Mouse (Mus musculus): Measurements from ENCODE around the gene Tceal1. TPM values are rescaled to one million over a fixed set of nuclear protein-coding genes. Genes with fewer than 3 reads are reported as not detected.

Gene Tceal1
- total and polyA plus RNA-seq, 2 experiments from 2014 or later, result 12.3 to 22.5 TPM

- H3K27ac ChIP-seq, result no peak overlapping the region
- H3K36me3 ChIP-seq (ENCODE audit: insufficient read depth, low read length), result no peaks in the 10 kb centered on the region
- no peaks in the 10 kb centered on the region for H3K4me1 ChIP-seq (ENCODE audit: insufficient read depth, low read length)
- TF ChIP-seq CTCF (IDR thresholded peaks at IDR 0.05; ENCODE audit: low read depth), result peak; percentile 45
- H3K4me3 ChIP-seq (ENCODE audit: low read length), result no peak overlapping the region
- WGBS, result 73% methylated on average over 8 of the region's 8 CpGs
- H3K4me2 ChIP-seq (ENCODE audit: low read depth, low read length), result no peak overlapping the region
- ATAC-seq (no peak), DNase-seq (ENCODE audit: low spot score) (peak; percentile 22)
- H3K9ac ChIP-seq (replicated peaks; ENCODE audit: low read length), result no peak overlapping the region
- H3K9me3 ChIP-seq (ENCODE audit: low read length), result no peaks in the 10 kb centered on the region
- H3K27me3 ChIP-seq (ENCODE audit: insufficient read depth, low read length), result no peaks in the 10 kb centered on the region
These were observed 36.9 kb downstream of the Tceal1 start for GRCm38 (mm10) chrX:136744663-136745062.

GRCm38 (mm10) chrX:136749329-136749728, 41.5 kb downstream of the Tceal1 start:
- Histone ChIP-seq H3K9ac (replicated peaks; ENCODE audit: low read length) (no peak overlapping the region), H3K36me3 (ENCODE audit: insufficient read depth, low read length) (no peaks in the 10 kb centered on the region), H3K27ac (no peak overlapping the region), H3K4me2 (ENCODE audit: low read depth, low read length) (no peak overlapping the region), H3K4me1 (ENCODE audit: insufficient read depth, low read length) (no peaks in the 10 kb centered on the region), H3K27me3 (ENCODE audit: insufficient read depth, low read length) (no peaks in the 10 kb centered on the region), H3K9me3 (ENCODE audit: low read length) (no peaks in the 10 kb centered on the region), H3K4me3 (ENCODE audit: low read length) (no peak overlapping the region)
- 63% methylated on average over 4 of the region's 4 CpGs for WGBS
- no peak for ATAC-seq
- TF ChIP-seq CTCF (IDR thresholded peaks at IDR 0.05; ENCODE audit: low read depth), result no peak
- DNase-seq (ENCODE audit: low spot score), result no peak

DNA sequence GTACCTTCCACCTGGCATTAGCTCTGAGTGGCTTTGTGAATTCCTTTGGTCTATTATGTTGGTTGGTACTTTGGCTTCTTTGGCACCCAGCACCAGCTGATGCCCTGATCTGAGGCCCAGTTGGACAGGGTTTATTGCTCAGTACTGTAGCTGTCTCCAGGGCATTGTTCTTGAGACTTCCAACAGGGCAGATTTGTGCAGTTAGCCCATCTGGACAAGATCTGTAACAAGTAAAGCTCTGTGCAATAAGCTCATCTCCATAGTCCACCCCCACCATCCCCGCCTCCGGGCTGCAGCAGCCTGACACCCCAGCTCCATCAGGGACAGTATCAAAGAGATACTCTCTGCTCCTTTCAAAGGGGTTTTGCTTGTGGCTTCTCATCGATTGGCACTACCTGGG, 47.7 kb downstream of the Tceal1 start:
- H3K36me3 ChIP-seq (ENCODE audit: insufficient read depth, low read length), result no peaks in the 10 kb centered on the region
- H3K9ac ChIP-seq (replicated peaks; ENCODE audit: low read length), result no peak overlapping the region
- no peaks in the 10 kb centered on the region for H3K9me3 ChIP-seq (ENCODE audit: low read length)
- no peaks in the 10 kb centered on the region for H3K27me3 ChIP-seq (ENCODE audit: insufficient read depth, low read length)
- ATAC-seq (no peak), DNase-seq (ENCODE audit: low spot score) (no peak)
- H3K4me3 ChIP-seq (ENCODE audit: low read length), result no peak overlapping the region
- 77% methylated on average over 3 of the region's 3 CpGs for WGBS
- H3K4me1 ChIP-seq (ENCODE audit: insufficient read depth, low read length), result no peaks in the 10 kb centered on the region
- TF ChIP-seq CTCF (IDR thresholded peaks at IDR 0.05; ENCODE audit: low read depth), result no peak
- H3K27ac ChIP-seq, result no peak overlapping the region
- H3K4me2 ChIP-seq (ENCODE audit: low read depth, low read length), result no peak overlapping the region

Other genes starting within 250 kb of the Tceal1 start
- not detected in 2 replicates for gene Kir3dl1, start 190.0 kb upstream of the Tceal1 start, total RNA-seq (2014; rRNA removed)
- gene Kir3dl1, start 190.0 kb upstream of the Tceal1 start, polyA plus RNA-seq (2015; fragmentation: Nextera tagmentation; extraction: Ambion mirVana), result not detected in 2 replicates
- gene Kir3dl2, start 163.9 kb upstream of the Tceal1 start, total RNA-seq (2014; rRNA removed), result 0.29 TPM in 1 of 2 replicates, not detected in the other
- gene Kir3dl2, start 163.9 kb upstream of the Tceal1 start, polyA plus RNA-seq (2015; fragmentation: Nextera tagmentation; extraction: Ambion mirVana), result 0.24 and 0.26 TPM in 2 replicates
- 10.2 and 15.4 TPM in 2 replicates for gene Tceal3, start 117.1 kb upstream of the Tceal1 start, total RNA-seq (2014; rRNA removed)
- gene Tceal3, start 117.1 kb upstream of the Tceal1 start, polyA plus RNA-seq (2015; fragmentation: Nextera tagmentation; extraction: Ambion mirVana), result 97.8 and 102 TPM in 2 replicates
- 250 and 251 TPM in 2 replicates for gene Morf4l2, start 35.7 kb downstream of the Tceal1 start, total RNA-seq (2014; rRNA removed)
- gene Morf4l2, start 35.7 kb downstream of the Tceal1 start, polyA plus RNA-seq (2015; fragmentation: Nextera tagmentation; extraction: Ambion mirVana), result 527 and 536 TPM in 2 replicates
- not detected in 2 replicates for gene Glra4, start 72.2 kb downstream of the Tceal1 start, total RNA-seq (2014; rRNA removed)
- gene Glra4, start 72.2 kb downstream of the Tceal1 start, polyA plus RNA-seq (2015; fragmentation: Nextera tagmentation; extraction: Ambion mirVana), result 0.11 TPM in 1 of 2 replicates, not detected in the other
- gene Plp1, start 114.7 kb downstream of the Tceal1 start, total RNA-seq (2014; rRNA removed), result 54.3 and 64.8 TPM in 2 replicates
- gene Plp1, start 114.7 kb downstream of the Tceal1 start, polyA plus RNA-seq (2015; fragmentation: Nextera tagmentation; extraction: Ambion mirVana), result 46.2 and 67.2 TPM in 2 replicates
- 19.9 and 24.9 TPM in 2 replicates for gene Rab9b, start 160.8 kb downstream of the Tceal1 start, total RNA-seq (2014; rRNA removed)
- gene Rab9b, start 160.8 kb downstream of the Tceal1 start, polyA plus RNA-seq (2015; fragmentation: Nextera tagmentation; extraction: Ambion mirVana), result 13.3 and 17.3 TPM in 2 replicates
- gene H2bfm, start 219.3 kb downstream of the Tceal1 start, total RNA-seq (2014; rRNA removed), result not detected in 2 replicates
- gene H2bfm, start 219.3 kb downstream of the Tceal1 start, polyA plus RNA-seq (2015; fragmentation: Nextera tagmentation; extraction: Ambion mirVana), result not detected in 2 replicates